Mouse (Mus musculus): ENCODE results near the gene 9130230L23Rik. TPM values are rescaled to one million over a fixed set of nuclear protein-coding genes. Genes with fewer than 3 reads are reported as not detected.

Gene 9130230L23Rik
- polyA plus RNA-seq, 1 experiment from 2014 or later = 0.10 TPM

- H3K36me3 ChIP-seq = no peaks in the 10 kb centered on the region
- no peak overlapping the region for H3K4me2 ChIP-seq
- no peak for ATAC-seq (ENCODE audit: low read depth)
- no peak overlapping the region for H3K27ac ChIP-seq (replicated peaks)
- H3K4me1 ChIP-seq (replicated peaks) = no peaks in the 10 kb centered on the region
- H3K9me3 ChIP-seq = no peaks in the 10 kb centered on the region
- no peak overlapping the region for H3K9ac ChIP-seq
- H3K27me3 ChIP-seq = no peaks in the 10 kb centered on the region
- 95% methylated on average over 1 of the region's 1 CpGs for WGBS
- H3K4me3 ChIP-seq = no peak overlapping the region
Measured at GRCm38 (mm10) chr5:66032826-66033225, 28.7 kb upstream of the 9130230L23Rik start.

- H3K9me3 ChIP-seq = no peaks in the 10 kb centered on the region
- 85% methylated on average over 5 of the region's 5 CpGs for whole genome bisulfite sequencing
- no peaks in the 10 kb centered on the region for H3K36me3 ChIP-seq
- no peak overlapping the region for H3K4me2 ChIP-seq
- no peaks in the 10 kb centered on the region for H3K27me3 ChIP-seq
- no peak overlapping the region for H3K4me3 ChIP-seq
- H3K4me1 ChIP-seq (replicated peaks) = no peaks in the 10 kb centered on the region
- no peak for ATAC-seq (ENCODE audit: low read depth)
- no peak overlapping the region for H3K9ac ChIP-seq
- H3K27ac ChIP-seq (replicated peaks) = no peak overlapping the region
Measured at GRCm38 (mm10) chr5:66031699-66032098, 27.6 kb upstream of the 9130230L23Rik start.

GRCm38 (mm10) chr5:66028232-66028631 lies 24.1 kb upstream of the 9130230L23Rik start:
- no peaks in the 10 kb centered on the region for H3K27me3 ChIP-seq
- H3K4me2 ChIP-seq = no peak overlapping the region
- no peaks in the 10 kb centered on the region for H3K4me1 ChIP-seq (replicated peaks)
- no peak for ATAC-seq (ENCODE audit: low read depth)
- H3K4me3 ChIP-seq = no peak overlapping the region
- H3K27ac ChIP-seq (replicated peaks) = no peak overlapping the region
- H3K9me3 ChIP-seq = no peaks in the 10 kb centered on the region
- no peak overlapping the region for H3K9ac ChIP-seq
- WGBS = 94% methylated on average over 5 of the region's 5 CpGs
- no peaks in the 10 kb centered on the region for H3K36me3 ChIP-seq

- H3K27ac ChIP-seq (replicated peaks) = no peak overlapping the region
- H3K4me2 ChIP-seq = no peak overlapping the region
- ATAC-seq (ENCODE audit: low read depth) = no peak
- 96% methylated on average over 8 of the region's 8 CpGs for WGBS
- H3K4me3 ChIP-seq = no peak overlapping the region
- H3K9ac ChIP-seq = no peak overlapping the region
- H3K36me3 ChIP-seq = no peaks in the 10 kb centered on the region
- H3K4me1 ChIP-seq (replicated peaks) = no peaks in the 10 kb centered on the region
- H3K27me3 ChIP-seq = no peaks in the 10 kb centered on the region
- no peaks in the 10 kb centered on the region for H3K9me3 ChIP-seq
Measured at GRCm38 (mm10) chr5:66027206-66027605, 23.1 kb upstream of the 9130230L23Rik start.

GRCm38 (mm10) chr5:66026796-66027195 lies 22.7 kb upstream of the 9130230L23Rik start:
- 96% methylated on average over 31 of the region's 31 CpGs for WGBS
- H3K4me1 ChIP-seq (replicated peaks) = no peaks in the 10 kb centered on the region

GRCm38 (mm10) chr5:66015449-66015961 lies 11.4 kb upstream of the 9130230L23Rik start:
- Histone ChIP-seq H3K36me3 (no peaks in the 10 kb centered on the region), H3K27me3 (no peaks in the 10 kb centered on the region), H3K9me3 (no peaks in the 10 kb centered on the region), H3K9ac (no peak overlapping the region), H3K4me2 (no peak overlapping the region), H3K27ac (replicated peaks) (no peak overlapping the region), H3K4me1 (replicated peaks) (no peaks in the 10 kb centered on the region), H3K4me3 (no peak overlapping the region)
- 92% methylated on average over 2 of the region's 2 CpGs for WGBS
- no peak for ATAC-seq (ENCODE audit: low read depth)

More at GRCm38 (mm10) chr5:66026796-66027195, 22.7 kb upstream of the 9130230L23Rik start:
- H3K9ac ChIP-seq = no peak overlapping the region
- H3K36me3 ChIP-seq = no peaks in the 10 kb centered on the region
- H3K4me3 ChIP-seq = no peak overlapping the region
- H3K27ac ChIP-seq (replicated peaks) = no peak overlapping the region
- H3K9me3 ChIP-seq = no peaks in the 10 kb centered on the region
- no peaks in the 10 kb centered on the region for H3K27me3 ChIP-seq
- no peak overlapping the region for H3K4me2 ChIP-seq
- no peak for ATAC-seq (ENCODE audit: low read depth)

GRCm38 (mm10) chr5:66014437-66014836 lies 10.4 kb upstream of the 9130230L23Rik start:
- no peaks in the 10 kb centered on the region for H3K9me3 ChIP-seq
- no peak overlapping the region for H3K9ac ChIP-seq
- H3K27ac ChIP-seq (replicated peaks) = no peak overlapping the region
- no peaks in the 10 kb centered on the region for H3K36me3 ChIP-seq
- H3K27me3 ChIP-seq = no peaks in the 10 kb centered on the region
- no peaks in the 10 kb centered on the region for H3K4me1 ChIP-seq (replicated peaks)
- WGBS = 95% methylated on average over 2 of the region's 2 CpGs
- no peak for ATAC-seq (ENCODE audit: low read depth)
- H3K4me2 ChIP-seq = no peak overlapping the region
- H3K4me3 ChIP-seq = no peak overlapping the region

- 79% methylated on average over 3 of the region's 3 CpGs for WGBS
- Histone ChIP-seq H3K9ac (no peak overlapping the region), H3K4me1 (replicated peaks) (no peaks in the 10 kb centered on the region), H3K27ac (replicated peaks) (no peak overlapping the region), H3K36me3 (no peaks in the 10 kb centered on the region), H3K4me3 (no peak overlapping the region), H3K4me2 (no peak overlapping the region), H3K9me3 (no peaks in the 10 kb centered on the region), H3K27me3 (no peaks in the 10 kb centered on the region)
- ATAC-seq (ENCODE audit: low read depth) = no peak
Measured at GRCm38 (mm10) chr5:66013999-66014398, 9.9 kb upstream of the 9130230L23Rik start.

GRCm38 (mm10) chr5:66008245-66008967 lies 4.3 kb upstream of the 9130230L23Rik start:
- H3K36me3 ChIP-seq = no peaks in the 10 kb centered on the region
- 91% methylated on average over 15 of the region's 15 CpGs for WGBS
- no peaks in the 10 kb centered on the region for H3K9me3 ChIP-seq
- ATAC-seq (ENCODE audit: low read depth) = no peak
- H3K4me1 ChIP-seq (replicated peaks) = no peaks in the 10 kb centered on the region
- H3K27ac ChIP-seq (replicated peaks) = no peak overlapping the region
- no peak overlapping the region for H3K4me3 ChIP-seq
- H3K4me2 ChIP-seq = no peak overlapping the region
- no peak overlapping the region for H3K9ac ChIP-seq
- no peaks in the 10 kb centered on the region for H3K27me3 ChIP-seq

GRCm38 (mm10) chr5:66005041-66005678 lies 1.1 kb upstream of the 9130230L23Rik start:
- Histone ChIP-seq H3K27ac (replicated peaks) (no peak overlapping the region), H3K9me3 (no peaks in the 10 kb centered on the region), H3K9ac (no peak overlapping the region), H3K4me3 (no peak overlapping the region), H3K4me2 (no peak overlapping the region), H3K36me3 (no peaks in the 10 kb centered on the region), H3K4me1 (replicated peaks) (no peaks in the 10 kb centered on the region), H3K27me3 (no peaks in the 10 kb centered on the region)
- WGBS = 45% methylated on average over 16 of the region's 16 CpGs
- ATAC-seq (ENCODE audit: low read depth) = no peak

- WGBS = 76% methylated on average over 5 of the region's 5 CpGs
- H3K9ac ChIP-seq = no peak overlapping the region
- no peaks in the 10 kb centered on the region for H3K36me3 ChIP-seq
- no peaks in the 10 kb centered on the region for H3K9me3 ChIP-seq
- no peak overlapping the region for H3K4me2 ChIP-seq
- no peak overlapping the region for H3K27ac ChIP-seq (replicated peaks)
- no peak overlapping the region for H3K4me3 ChIP-seq
- no peaks in the 10 kb centered on the region for H3K27me3 ChIP-seq
- ATAC-seq (ENCODE audit: low read depth) = no peak
- H3K4me1 ChIP-seq (replicated peaks) = no peaks in the 10 kb centered on the region
Measured at GRCm38 (mm10) chr5:66001232-66001631, 2.9 kb downstream of the 9130230L23Rik start.

GRCm38 (mm10) chr5:66000567-66001125 lies 3.4 kb downstream of the 9130230L23Rik start:
- no peaks in the 10 kb centered on the region for H3K36me3 ChIP-seq
- no peaks in the 10 kb centered on the region for H3K9me3 ChIP-seq
- ATAC-seq (ENCODE audit: low read depth) = no peak
- no peaks in the 10 kb centered on the region for H3K27me3 ChIP-seq
- H3K4me2 ChIP-seq = no peak overlapping the region
- no peaks in the 10 kb centered on the region for H3K4me1 ChIP-seq (replicated peaks)
- H3K9ac ChIP-seq = no peak overlapping the region
- 68% methylated on average over 6 of the region's 6 CpGs for WGBS
- no peak overlapping the region for H3K27ac ChIP-seq (replicated peaks)
- no peak overlapping the region for H3K4me3 ChIP-seq

Data from neural tube, embryonic 13.5 days (tissue).